Mouse (Mus musculus): ENCODE data around the gene Trib2.

DNA sequence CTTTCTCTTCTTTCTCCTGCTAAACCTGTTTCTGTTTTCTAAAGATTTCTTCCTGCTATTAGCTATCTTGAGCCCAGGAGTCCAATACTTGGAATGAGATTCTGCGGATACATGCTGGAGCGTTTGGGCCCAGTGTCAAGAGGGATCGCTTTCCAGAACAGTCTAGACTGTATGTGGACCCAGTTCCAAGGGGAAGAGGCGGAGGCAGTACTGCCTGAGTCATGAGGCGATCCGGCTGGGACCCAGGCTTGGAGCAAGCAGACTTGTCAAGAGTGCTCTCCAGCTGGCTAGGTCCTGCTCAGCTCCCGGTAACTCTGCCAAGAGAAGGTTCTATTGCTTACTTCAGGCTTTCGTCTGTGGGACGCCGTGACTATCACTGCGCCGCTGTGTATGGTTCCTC is 50.7 kb downstream of the Trib2 start:
- no peak for TF ChIP-seq CTCF (IDR thresholded peaks at IDR 0.05)
- TF ChIP-seq POLR2A (IDR thresholded peaks at IDR 0.05; ENCODE audit: insufficient read depth, low read depth, low read length) = no peak

Data from heart, adult 2 months (tissue).